Mouse (Mus musculus) liver, postnatal 0 days (tissue): ENCODE measurements at regions not wholly inside any gene's neighbourhood (a gene's known extent, or its start where the extent isn't known, plus 50 kb on each side); places are given as distances from the start of the nearest gene placed in this dataset.

Source experiments
- CTCF ChIP-seq: sonication (generic); IDR thresholded peaks from 2 replicates; pipeline ENCODE4 v1.5.1; 2016; ENCODE audit warnings: antibody characterized with exemption, low read depth
- EP300 ChIP-seq: IDR thresholded peaks from 2 replicates; pipeline ENCODE4 v1.6.1; 2016; ENCODE audit warnings: antibody characterized with exemption, low read depth, mild to moderate bottlenecking

- no peak for TF ChIP-seq CTCF
- TF ChIP-seq EP300: no peak
These were observed 166.2 kb upstream of the Bcl6 start for GRCm38 (mm10) chr16:24154816-24155357.
